9 mouse cellular contexts compared by ENCODE assay signal in genomic region chr15:97376792-97377222, GRCm38 (mm10).
DNase-seq lines count a peak whose midpoint lies in the region; ATAC-seq and TF ChIP-seq lines count a peak whose summit lies in the region.
"Had no signal": no experiment of that assay in that cellular context is flagged by ENCODE, and none has a peak within 500 bp of the region (broad histone marks: within the 10 kb centered on the region; RNA-seq: fewer than 3 reads in every experiment).

No protein-coding gene starts in this region.

- H3K9ac ChIP-seq in kidney, postnatal 0 days (ENCODE audit: low read depth, low read length): 0 out of 2 replicates have a peak overlapping the region, but pooled peaks have one; percentile 35

- intact Hi-C loops in heart, postnatal 25 days (cut with DNase I): loop anchor here (5.0 kb wide), 1 partner anchor 130 kb away; the partner anchor contains the start of genes Amigo2 and Pced1b

- peak overlapping the region; percentile 21; the same call in 1 of the 2 replicates for H3K27ac ChIP-seq in kidney, postnatal 0 days

- no peak for TF ChIP-seq CTCF in kidney, postnatal 0 days (IDR thresholded peaks at IDR 0.05; ENCODE audit: low read depth)

- peak; percentile 52 for ATAC-seq in kidney, postnatal 0 days (replicated peaks; ENCODE audit: low FRiP score, low read depth)
- ATAC-seq in CD4-positive, CD25-positive, alpha-beta regulatory T cell, adult 4 months: no peak

- 0 out of 2 replicates have a peak overlapping the region, but pooled peaks have one; percentile 11 for H3K4me3 ChIP-seq in kidney, postnatal 0 days (replicated peaks; ENCODE audit: low read depth, low read length)

- peaks cover 17% of the 10 kb centered on the region; the same call in 1 of the 2 replicates for H3K4me1 ChIP-seq in kidney, postnatal 0 days (replicated peaks; ENCODE audit: insufficient read depth, low read length)

- no peaks in the 10 kb centered on the region for H3K36me3 ChIP-seq in kidney, postnatal 0 days (ENCODE audit: insufficient read depth, low read length)

- WGBS in kidney, postnatal 0 days: 19% methylated on average over 19 of the region's 19 CpGs

- peak overlapping the region; percentile 46 for H3K4me2 ChIP-seq in kidney, postnatal 0 days (ENCODE audit: low read length)

- no peaks in the 10 kb centered on the region for H3K27me3 ChIP-seq in kidney, postnatal 0 days (ENCODE audit: insufficient read depth, low read length)

- H3K9me3 ChIP-seq in kidney, postnatal 0 days (replicated peaks; ENCODE audit: low read length): no peaks in the 10 kb centered on the region

- peak; percentile 91 for DNase-seq in heart, adult 11 months
- no peak for DNase-seq in heart, postnatal 25 days (ENCODE audit: low spot score)
- DNase-seq in embryo, embryonic 11 days: peak; percentile 44
- DNase-seq in kidney, postnatal 0 days (ENCODE audit: low spot score): peak; percentile 69
- peak; percentile 32 for DNase-seq in neural tube, embryonic 10.5 days (ENCODE audit: extremely low spot score, low spot score)
- no peak for DNase-seq in frontal cortex, postnatal 10 days (ENCODE audit: low spot score in 2 of 2)
- DNase-seq in gastrocnemius, postnatal 4 days (ENCODE audit: low spot score in 2 of 2): no peak
- DNase-seq: cerebellum, adult 9-11 months had no signal

Comparison
In these comparisons a context has a peak if more than half of its experiments do, and no peak if none do; other contexts are left out.
1. DNase-seq: peak in heart, adult 11 months (single experiment), embryo, embryonic 11 days (single experiment), kidney, postnatal 0 days (single experiment) and neural tube, embryonic 10.5 days (single experiment); none in heart, postnatal 25 days (single experiment), frontal cortex, postnatal 10 days (0 of 2) and gastrocnemius, postnatal 4 days (0 of 2).